Mouse (Mus musculus) lung, embryonic 14.5 days (tissue): ENCODE measurements around the gene Rpl18. TPM values are rescaled to one million over a fixed set of nuclear protein-coding genes. Genes with fewer than 3 reads are reported as not detected.

Experiments
- ATAC-seq: fragments of 200-750 bp; cut with Nextera tagmentation; 2 replicates; pipeline ENCODE4 v1.8.0; 2017; ENCODE audit warnings: mild to moderate bottlenecking, moderate TSS enrichment, moderate library complexity; ENCODE audit not compliant: insufficient read depth
- DNase-seq: peaks from one replicate; pipeline ENCODE4 v3.0.0-alpha.2; 2015
- H3K27ac ChIP-seq: fragments of 300-500 bp; sonication (generic); 2 replicates; pipeline ENCODE4 v1.5.1; 2014; ENCODE audit warnings: low read depth, mild to moderate bottlenecking, moderate library complexity
- H3K27me3 ChIP-seq: fragments of 300-500 bp; sonication (generic); 2 replicates; pipeline ENCODE4 v1.6.1; 2014; ENCODE audit warnings: low read length, control low read depth; ENCODE audit not compliant: insufficient read depth
- H3K36me3 ChIP-seq: fragments of 300-500 bp; sonication (generic); 2 replicates; pipeline ENCODE4 v1.6.1; 2014; ENCODE audit warnings: control low read depth; ENCODE audit not compliant: insufficient read depth
- H3K4me1 ChIP-seq: fragments of 300-500 bp; sonication (generic); 2 replicates; pipeline ENCODE4 v1.6.1; 2014; ENCODE audit warnings: antibody characterized with exemption, control low read depth; ENCODE audit not compliant: insufficient read depth
- H3K4me2 ChIP-seq: fragments of 300-500 bp; sonication (generic); 2 replicates; pipeline ENCODE4 v1.6.1; 2014; ENCODE audit warnings: mild to moderate bottlenecking
- H3K4me3 ChIP-seq: fragments of 300-500 bp; sonication (generic); 2 replicates; pipeline ENCODE4 v1.5.1; 2014; ENCODE audit warnings: low read depth, low read length
- H3K9ac ChIP-seq: fragments of 300-500 bp; sonication (generic); 2 replicates; pipeline ENCODE4 v1.6.1; 2014
- H3K9me3 ChIP-seq: fragments of 300-500 bp; sonication (generic); 2 replicates; pipeline ENCODE4 v1.6.1; 2016; ENCODE audit warnings: low read depth, low read length, control low read depth
- CTCF ChIP-seq: IDR thresholded peaks from 2 replicates; pipeline ENCODE4 v1.5.1; 2016; ENCODE audit warnings: antibody characterized with exemption, low read depth
- WGBS: fragments of 180-500 bp; shearing (Covaris S2); extraction: QIAGEN DNeasy Blood & Tissue Kit; methylation state at CpG from one replicate; pipeline ENCODE4 v1.1.7; 2014; 5-methylcytosine and 5-hydroxymethylcytosine counted together
- polyA plus RNA-seq: library from polyadenylated mRNA; unstranded; fragments of >200 nt; fragmentation: Nextera tagmentation; extraction: Ambion mirVana; gene quantifications from 2 replicates; pipeline ENCODE4 v1.2.1, GENCODE M21; 2014

Gene Rpl18
- polyA plus RNA-seq, 1 experiment from 2014 or later, result 1,303 TPM

GRCm38 (mm10) chr7:45701072-45701471 is 14.2 kb upstream of the Rpl18 start:
- no peak overlapping the region for H3K27ac ChIP-seq
- no peak for TF ChIP-seq CTCF

DNA sequence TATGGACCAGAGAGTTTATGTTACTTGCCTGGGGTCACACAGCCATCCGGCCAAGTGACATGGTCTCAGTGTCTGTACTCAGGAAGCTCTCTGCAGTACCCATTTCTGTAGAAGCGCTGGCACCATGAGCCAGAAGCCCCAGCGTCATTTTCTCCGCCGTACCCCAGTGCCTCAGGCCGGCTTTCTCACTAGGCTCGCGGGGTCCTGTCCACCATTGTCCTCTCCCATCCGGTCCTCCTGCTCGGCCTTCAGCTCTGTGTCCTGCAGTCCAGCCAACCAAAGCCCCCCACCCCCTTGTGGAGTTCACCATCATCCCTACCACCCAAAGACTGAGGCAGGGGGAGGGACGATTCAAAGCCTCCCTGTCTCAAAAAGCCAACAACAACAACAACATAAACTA is 13.7 kb upstream of the Rpl18 start:
- Histone ChIP-seq H3K27me3 (peaks cover 25% of the 10 kb centered on the region), H3K27ac (no peak overlapping the region), H3K36me3 (no peaks in the 10 kb centered on the region), H3K4me1 (peaks cover 12% of the 10 kb centered on the region), H3K9me3 (no peaks in the 10 kb centered on the region), H3K4me2 (no peak overlapping the region), H3K4me3 (peak overlapping the region; percentile 38; the same call in 1 of the 2 replicates), H3K9ac (no peak overlapping the region)
- ATAC-seq (no peak), DNase-seq (no peak)
- TF ChIP-seq CTCF, result no peak
- WGBS, result 78% methylated on average over 11 of the region's 11 CpGs

More at GRCm38 (mm10) chr7:45701072-45701471, 14.2 kb upstream of the Rpl18 start:
- H3K36me3 ChIP-seq, result no peaks in the 10 kb centered on the region
- WGBS, result 37% methylated on average over 11 of the region's 11 CpGs
- no peaks in the 10 kb centered on the region for H3K9me3 ChIP-seq
- peaks cover 25% of the 10 kb centered on the region for H3K27me3 ChIP-seq
- DNase-seq, result no peak
- H3K4me3 ChIP-seq, result peak overlapping the region; percentile 38; the same call in 1 of the 2 replicates
- H3K9ac ChIP-seq, result no peak overlapping the region
- ATAC-seq, result no peak
- peaks cover 10% of the 10 kb centered on the region for H3K4me1 ChIP-seq
- peak overlapping the region; percentile 69; the same call in 1 of the 2 replicates for H3K4me2 ChIP-seq

DNA sequence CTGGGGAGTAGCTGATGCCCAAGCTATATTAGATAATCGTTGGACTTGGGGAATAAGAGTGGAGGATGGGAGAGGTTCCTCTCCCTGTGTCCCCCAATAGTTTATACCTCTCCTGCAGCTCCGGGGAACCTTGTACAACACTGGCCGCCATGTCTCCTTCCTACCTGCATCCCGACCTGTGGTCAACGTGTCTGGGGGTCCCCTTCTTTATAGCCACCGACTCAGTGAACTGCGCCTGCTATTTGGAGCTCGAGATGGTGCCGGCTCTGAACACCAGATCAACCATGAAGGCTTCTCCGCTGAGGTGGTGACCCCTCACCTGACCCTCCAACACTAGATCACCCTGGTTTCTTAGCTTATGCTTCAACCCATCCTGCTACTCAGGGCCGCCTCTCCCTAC is 12.9 kb upstream of the Rpl18 start:
- no peak for TF ChIP-seq CTCF
- DNase-seq (no peak), ATAC-seq (no peak)
- Histone ChIP-seq H3K36me3 (no peaks in the 10 kb centered on the region), H3K9me3 (no peaks in the 10 kb centered on the region), H3K27ac (no peak overlapping the region), H3K4me3 (no peak overlapping the region), H3K4me2 (no peak overlapping the region), H3K27me3 (peaks cover 25% of the 10 kb centered on the region), H3K4me1 (peaks cover 18% of the 10 kb centered on the region), H3K9ac (no peak overlapping the region)
- 88% methylated on average over 11 of the region's 11 CpGs for WGBS

GRCm38 (mm10) chr7:45702809-45703520 is 12.3 kb upstream of the Rpl18 start:
- no peak for DNase-seq
- Histone ChIP-seq H3K9ac (no peak overlapping the region), H3K4me1 (peaks cover 22% of the 10 kb centered on the region), H3K27ac (no peak overlapping the region), H3K4me3 (no peak overlapping the region), H3K27me3 (peaks cover 25% of the 10 kb centered on the region), H3K9me3 (no peaks in the 10 kb centered on the region), H3K4me2 (peak overlapping the region; percentile 95; the same call in 1 of the 2 replicates), H3K36me3 (no peaks in the 10 kb centered on the region)
- TF ChIP-seq CTCF, result no peak
- WGBS, result 84% methylated on average over 17 of the region's 17 CpGs
- ATAC-seq, result no peak

DNA sequence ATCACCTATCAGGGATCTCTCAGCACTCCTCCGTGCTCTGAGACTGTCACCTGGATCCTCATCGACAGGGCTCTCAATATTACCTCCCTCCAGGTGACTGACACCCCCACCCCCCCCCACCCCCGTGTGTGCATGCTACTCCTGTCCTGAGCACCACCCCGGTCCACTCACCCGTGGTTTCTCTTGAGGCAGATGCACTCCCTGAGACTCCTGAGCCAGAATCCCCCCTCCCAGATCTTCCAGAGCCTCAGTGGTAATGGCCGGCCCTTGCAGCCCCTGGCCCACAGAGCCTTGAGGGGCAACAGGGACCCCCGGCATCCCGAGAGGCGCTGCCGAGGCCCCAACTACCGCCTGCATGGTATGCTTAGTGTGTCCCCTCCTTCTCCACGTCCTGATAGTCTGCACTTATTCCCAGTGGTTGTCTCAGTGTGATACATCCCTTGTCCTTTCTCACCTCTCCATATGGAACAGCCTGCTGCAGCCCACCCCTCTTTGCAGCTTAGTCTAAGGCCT is 11.7 kb upstream of the Rpl18 start:
- peak overlapping the region; percentile 37 for H3K4me3 ChIP-seq
- no peaks in the 10 kb centered on the region for H3K9me3 ChIP-seq
- TF ChIP-seq CTCF, result no peak
- H3K36me3 ChIP-seq, result no peaks in the 10 kb centered on the region
- ATAC-seq, result no peak
- H3K4me2 ChIP-seq, result peak overlapping the region; percentile 95
- peaks cover 26% of the 10 kb centered on the region for H3K4me1 ChIP-seq
- peak overlapping the region; percentile 78 for H3K27ac ChIP-seq
- peak overlapping the region; percentile 38 for H3K9ac ChIP-seq
- DNase-seq, result no peak
- H3K27me3 ChIP-seq, result peaks cover 22% of the 10 kb centered on the region
- WGBS, result 37% methylated on average over 12 of the region's 12 CpGs

- TF ChIP-seq CTCF, result no peak
- H3K4me3 ChIP-seq, result peak overlapping the region; percentile 37
- no peaks in the 10 kb centered on the region for H3K9me3 ChIP-seq
- H3K4me1 ChIP-seq, result peaks cover 26% of the 10 kb centered on the region
- peak overlapping the region; percentile 38 for H3K9ac ChIP-seq
- no peaks in the 10 kb centered on the region for H3K36me3 ChIP-seq
- peak; percentile 81 for DNase-seq
- peaks cover 17% of the 10 kb centered on the region for H3K27me3 ChIP-seq
- ATAC-seq, result peak; percentile 46
- under 1% methylated on average over 13 of the region's 13 CpGs for WGBS
- peak overlapping the region; percentile 78 for H3K27ac ChIP-seq
- peak overlapping the region; percentile 95 for H3K4me2 ChIP-seq
These were observed 11.2 kb upstream of the Rpl18 start for GRCm38 (mm10) chr7:45704046-45704559.

DNA sequence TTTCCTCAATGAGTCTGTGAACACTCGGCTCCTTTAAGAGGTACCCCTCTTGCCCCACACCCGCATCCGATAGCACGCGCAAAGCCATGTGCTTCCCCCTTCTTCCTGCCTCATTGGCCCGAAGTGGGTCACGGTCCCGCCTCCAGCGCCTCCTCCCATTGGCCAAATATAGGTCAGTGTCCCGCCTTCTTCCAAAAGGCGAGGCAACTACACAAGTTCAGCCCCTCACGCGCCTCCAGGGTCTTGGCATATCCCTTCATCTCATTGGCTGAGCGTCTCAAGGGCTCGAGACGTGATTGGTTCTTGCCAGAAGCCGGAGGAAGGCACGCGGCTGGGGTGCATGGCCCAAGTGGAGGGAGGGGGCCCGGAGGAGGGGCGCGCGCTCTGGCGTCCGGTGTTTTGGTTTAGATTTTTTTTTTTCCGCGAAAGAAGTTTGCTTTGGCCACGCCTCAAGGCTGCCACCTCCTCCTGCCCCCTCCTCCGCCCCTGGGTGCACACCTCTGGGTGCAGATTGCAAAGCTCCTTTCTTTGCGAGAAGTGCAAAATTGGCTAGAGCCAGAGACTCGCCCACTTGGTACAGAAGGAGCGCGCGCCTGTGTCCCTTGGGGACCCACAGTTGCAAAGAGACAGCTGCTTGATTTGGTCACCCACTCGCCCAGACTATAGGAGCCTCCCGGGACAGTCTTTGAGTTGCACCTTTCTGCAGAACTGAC is 10.4 kb upstream of the Rpl18 start, which contains the start of gene Dbp:
Gene Dbp (plus strand): TSS at position 359 of the 713 bp plus-strand sequence.
- Histone ChIP-seq H3K27ac (peak within 1 kb of the TSS; percentile 80), H3K36me3 (peaks cover 7% of the 10 kb centered on the region; the same call in 1 of the 2 replicates), H3K4me1 (peaks cover 26% of the 10 kb centered on the region), H3K4me2 (peak within 1 kb of the TSS; percentile 95), H3K4me3 (peak within 1 kb of the TSS; percentile 55), H3K27me3 (peaks cover 9% of the 10 kb centered on the region), H3K9ac (peak within 1 kb of the TSS; percentile 48), H3K9me3 (no peaks in the 10 kb centered on the region)
- under 1% methylated on average over 36 of the region's 36 CpGs for WGBS
- TF ChIP-seq CTCF, result no peak
- ATAC-seq (peak; percentile 87), DNase-seq (peak; percentile 99)
